Mouse (Mus musculus) CH12.LX (cell line): ENCODE measurements around the gene Mup17. TPM values are rescaled to one million over a fixed set of nuclear protein-coding genes. Genes with fewer than 3 reads are reported as not detected.
"Not testable (repeated sequence)": the region's sequence is repeated elsewhere in the genome, so short reads cannot be mapped to it uniquely, and the experiment has no call there.

Experiments
- DNase-seq: peaks from one replicate; pipeline ENCODE4 v3.0.0-alpha.2; 2013; ENCODE audit errors: extremely low read depth
- H3K27ac ChIP-seq: 2 replicates; pipeline ENCODE4 v1.5.1; 2012; ENCODE audit warnings: low read depth, mild to moderate bottlenecking, control low read depth, moderate library complexity; ENCODE audit not compliant: insufficient read depth
- H3K27me3 ChIP-seq: replicated peaks from 2 replicates; pipeline ENCODE3; 2012; ENCODE audit warnings: inconsistent platforms
- H3K36me3 ChIP-seq, 2 experiments: replicated peaks in 1 of 2; 2 replicates each; pipeline versions ENCODE3 to v1.6.1; 2012; ENCODE audit warnings: inconsistent platforms in 1 of 2, low read length in 1 of 2, mild to moderate bottlenecking in 1 of 2, mixed read lengths in 1 of 2, moderate library complexity in 1 of 2; ENCODE audit not compliant: control insufficient read depth in 1 of 2, insufficient read depth in 1 of 2
- H3K4me1 ChIP-seq, 2 experiments: 2 replicates each; pipeline ENCODE4 v1.6.1; 2012; ENCODE audit warnings: inconsistent platforms in 1 of 2, moderate library complexity in 1 of 2; ENCODE audit not compliant: insufficient read depth in 2 of 2, control insufficient read depth in 1 of 2
- H3K4me2 ChIP-seq: 2 replicates; pipeline ENCODE4 v1.6.1; 2012; ENCODE audit warnings: low read depth, mild to moderate bottlenecking, control low read depth; ENCODE audit not compliant: poor library complexity, insufficient read depth, severe bottlenecking
- H3K4me3 ChIP-seq, 3 experiments: fragments of 150-350 bp in 1 of 3; sonication (generic) in 1 of 3; replicated peaks in 1 of 3; 2 replicates each; pipeline versions ENCODE3 to v1.5.1; 2011 to 2012; ENCODE audit warnings: low read depth in 2 of 3, low read length in 2 of 3, mild to moderate bottlenecking in 2 of 3, moderate library complexity in 2 of 3, control low read depth in 1 of 3, improper control_type of control experiment in 1 of 3, inconsistent platforms in 1 of 3, mixed read lengths in 1 of 3; ENCODE audit not compliant: poor library complexity in 1 of 3
- H3K79me2 ChIP-seq: replicated peaks from 2 replicates; pipeline ENCODE4 v1.6.1; 2012; ENCODE audit warnings: mild to moderate bottlenecking, moderate library complexity; ENCODE audit not compliant: control insufficient read depth, poor library complexity, insufficient read depth, severe bottlenecking; ENCODE audit errors: extremely low read depth
- H3K9ac ChIP-seq: 2 replicates; pipeline ENCODE4 v1.6.1; 2012; ENCODE audit warnings: low read depth, mild to moderate bottlenecking, control low read depth, moderate library complexity; ENCODE audit not compliant: insufficient read depth
- H3K9me3 ChIP-seq: replicated peaks from 2 replicates; pipeline ENCODE3; 2012; ENCODE audit warnings: low read length, inconsistent platforms, mixed read lengths
- dilution Hi-C: fragments of 300-500 bp; cut with MboI; formaldehyde crosslinking; loops from 2 replicates; pipeline ENCODE4 v1.14.3; 2020; ENCODE audit warnings: low sequenced_read_pairs; ENCODE audit not compliant: extremely low pct_unique_long_range_greater_than_20kb, extremely low pct_ligation_motif_present
- in situ Hi-C: fragments of 300-500 bp; cut with MboI; formaldehyde crosslinking; loops from 3 replicates; pipeline ENCODE4 v1.14.3; 2019; ENCODE audit warnings: low sequenced_read_pairs, low pct_ligation_motif_present, low pct_unique_long_range_greater_than_20kb, mixed read lengths
- polyA plus RNA-seq: library from polyadenylated mRNA; unstranded; fragments of >175 nt; gene quantifications from 2 replicates; pipeline ENCODE4 v1.2.1, GENCODE M21; 2012; ENCODE audit warnings: low read depth; ENCODE audit not compliant: insufficient read length
- total RNA-seq, 2 experiments: library from RNA; depleted of rRNA; stranded (reverse); fragments of 300-350 nt in 1 of 2; fragments of >200 nt in 1 of 2; gene quantifications; 2 replicates each; pipeline ENCODE4 v1.2.3; 2012 to 2014

Mup17 gene
- total RNA-seq (2012; rRNA removed) (not detected in 2 replicates), total RNA-seq (2014; rRNA removed) (not detected in 2 replicates), polyA plus RNA-seq (not detected in 2 replicates)

- H3K79me2 ChIP-seq, H3K4me1 ChIP-seq, H3K27me3 ChIP-seq, H3K4me2 ChIP-seq, H3K36me3 ChIP-seq, H3K9me3 ChIP-seq, DNase-seq, H3K4me3 ChIP-seq, in situ Hi-C loops, H3K27ac ChIP-seq, dilution Hi-C loops, H3K9ac ChIP-seq: not testable (repeated sequence)
These were observed at the start of gene Mup17 for GRCm38 (mm10) chr4:61595771-61596170. Gene Mup17, minus strand, starts transcription at chr4:61595871.

- H3K4me3 ChIP-seq, H3K36me3 ChIP-seq, in situ Hi-C loops, DNase-seq, H3K4me2 ChIP-seq, H3K27me3 ChIP-seq, H3K4me1 ChIP-seq, H3K9ac ChIP-seq, H3K27ac ChIP-seq, H3K79me2 ChIP-seq, H3K9me3 ChIP-seq, dilution Hi-C loops: not testable (repeated sequence)
These were observed 24.1 kb downstream of the Mup17 start for GRCm38 (mm10) chr4:61571561-61571960.

GRCm38 (mm10) chr4:61555887-61556286 lies 39.8 kb downstream of the Mup17 start:
- DNase-seq = not testable (repeated sequence)

More at GRCm38 (mm10) chr4:61555887-61556286, 39.8 kb downstream of the Mup17 start:
- H3K27ac ChIP-seq, H3K36me3 ChIP-seq, H3K27me3 ChIP-seq, H3K9me3 ChIP-seq, H3K79me2 ChIP-seq, H3K9ac ChIP-seq, H3K4me3 ChIP-seq, in situ Hi-C loops, H3K4me1 ChIP-seq, dilution Hi-C loops, H3K4me2 ChIP-seq: not testable (repeated sequence)

Other genes starting within 250 kb of the Mup17 start
- not detected in 2 replicates for gene Mup15, start 156.1 kb downstream of the Mup17 start, total RNA-seq (2012; rRNA removed)
- not detected in 2 replicates for gene Mup15, start 156.1 kb downstream of the Mup17 start, total RNA-seq (2014; rRNA removed)
- not detected in 2 replicates for gene Mup15, start 156.1 kb downstream of the Mup17 start, polyA plus RNA-seq
- gene Mup16, start 76.3 kb downstream of the Mup17 start, total RNA-seq (2012; rRNA removed) = not detected in 2 replicates
- not detected in 2 replicates for gene Mup16, start 76.3 kb downstream of the Mup17 start, total RNA-seq (2014; rRNA removed)
- gene Mup16, start 76.3 kb downstream of the Mup17 start, polyA plus RNA-seq = not detected in 2 replicates
- gene Mup18, start 78.3 kb upstream of the Mup17 start, total RNA-seq (2012; rRNA removed) = not detected in 2 replicates
- not detected in 2 replicates for gene Mup18, start 78.3 kb upstream of the Mup17 start, total RNA-seq (2014; rRNA removed)
- not detected in 2 replicates for gene Mup18, start 78.3 kb upstream of the Mup17 start, polyA plus RNA-seq
- gene Mup19, start 186.4 kb upstream of the Mup17 start, total RNA-seq (2012; rRNA removed) = not detected in 2 replicates
- not detected in 2 replicates for gene Mup19, start 186.4 kb upstream of the Mup17 start, total RNA-seq (2014; rRNA removed)
- gene Mup19, start 186.4 kb upstream of the Mup17 start, polyA plus RNA-seq = not detected in 2 replicates
- gene Mup5, start 239.4 kb upstream of the Mup17 start, total RNA-seq (2012; rRNA removed) = not detected in 2 replicates
- not detected in 2 replicates for gene Mup5, start 239.4 kb upstream of the Mup17 start, total RNA-seq (2014; rRNA removed)
- not detected in 2 replicates for gene Mup5, start 239.4 kb upstream of the Mup17 start, polyA plus RNA-seq